Mouse (Mus musculus) E14TG2a.4 (cell line): Measurements from ENCODE around the gene Apoa4.
A peak's percentile ranks its signal among the peaks of the same experiment; 100 is the strongest.

ENCODE experiments used
- CTCF ChIP-seq: conservative IDR thresholded peaks from 2 replicates; pipeline ENCODE4 v1.5.1; 2014; ENCODE audit warnings: low read length
- POU5F1 ChIP-seq: IDR thresholded peaks from 2 replicates; pipeline ENCODE4 v1.6.1; 2014; ENCODE audit warnings: low read length, borderline replicate concordance

GRCm38 (mm10) chr9:46191644-46192043 lies 48.9 kb upstream of the Apoa4 start:
- TF ChIP-seq CTCF (0 out of 2 replicates have a peak, but pooled peaks have one; percentile 8), POU5F1 (no peak)
